ENCODE assay signal across 16 mouse cellular contexts in genomic region chr16:13360208-13360607, GRCm38 (mm10).
DNase-seq lines count a peak whose midpoint lies in the region; ATAC-seq and TF ChIP-seq lines count a peak whose summit lies in the region.
"Had no signal": no experiment of that assay in that cellular context is flagged by ENCODE, and none has a peak within 500 bp of the region (broad histone marks: within the 10 kb centered on the region; RNA-seq: fewer than 3 reads in every experiment).

No protein-coding gene starts in this region.

- H3K4me1 ChIP-seq in hindbrain, embryonic 15.5 days (replicated peaks) = peaks cover 38% of the 10 kb centered on the region
- peaks cover 35% of the 10 kb centered on the region for H3K4me1 ChIP-seq in hindbrain, embryonic 10.5 days (replicated peaks)
- H3K4me1 ChIP-seq in liver, embryonic 16.5 days (ENCODE audit: control insufficient read depth, low read depth, low read length) = no peaks in the 10 kb centered on the region; the same call in none of the 2 replicates
- H3K4me1 ChIP-seq in liver, embryonic 12.5 days = peaks cover 22% of the 10 kb centered on the region
- H3K4me1 ChIP-seq in stomach, postnatal 0 days (replicated peaks; ENCODE audit: control insufficient read depth, insufficient read depth) = peaks cover 2% of the 10 kb centered on the region; the same call in 1 of the 2 replicates

- no peaks in the 10 kb centered on the region for H3K9me3 ChIP-seq in hindbrain, embryonic 15.5 days
- no peaks in the 10 kb centered on the region for H3K9me3 ChIP-seq in hindbrain, embryonic 10.5 days
- no peaks in the 10 kb centered on the region for H3K9me3 ChIP-seq in liver, embryonic 16.5 days (replicated peaks; ENCODE audit: control insufficient read depth, low read length)
- no peaks in the 10 kb centered on the region for H3K9me3 ChIP-seq in liver, embryonic 12.5 days (replicated peaks)
- no peaks in the 10 kb centered on the region for H3K9me3 ChIP-seq in stomach, postnatal 0 days (ENCODE audit: control insufficient read depth, low read length)
- H3K9me3 ChIP-seq: forebrain, embryonic 12.5 days; liver, embryonic 15.5 days had no signal

- no peaks in the 10 kb centered on the region for H3K27me3 ChIP-seq in hindbrain, embryonic 15.5 days
- H3K27me3 ChIP-seq in hindbrain, embryonic 10.5 days (ENCODE audit: insufficient read depth, poor library complexity, severe bottlenecking) = no peaks in the 10 kb centered on the region
- no peaks in the 10 kb centered on the region for H3K27me3 ChIP-seq in liver, embryonic 16.5 days (ENCODE audit: control insufficient read depth, insufficient read depth, low read depth, low read length)
- no peaks in the 10 kb centered on the region for H3K27me3 ChIP-seq in liver, embryonic 12.5 days (replicated peaks)
- no peaks in the 10 kb centered on the region for H3K27me3 ChIP-seq in stomach, postnatal 0 days (ENCODE audit: control insufficient read depth, insufficient read depth, low read length)
- H3K27me3 ChIP-seq: forebrain, embryonic 12.5 days; liver, embryonic 15.5 days; Patski had no signal

- H3K4me2 ChIP-seq in hindbrain, embryonic 15.5 days = peak overlapping the region; percentile 55
- H3K4me2 ChIP-seq in liver, embryonic 16.5 days (ENCODE audit: low read depth, low read length) = no peak overlapping the region
- no peak overlapping the region for H3K4me2 ChIP-seq in liver, embryonic 12.5 days
- H3K4me2 ChIP-seq in stomach, postnatal 0 days (replicated peaks; ENCODE audit: low read depth) = no peak overlapping the region
- H3K4me2 ChIP-seq: forebrain, embryonic 12.5 days; liver, embryonic 15.5 days had no signal

- DNase-seq in heart, adult 11 months = peak; percentile 24
- no peak for DNase-seq in heart, adult 9 months (ENCODE audit: low spot score in 2 of 2)
- no peak for DNase-seq in hindbrain, embryonic 10.5 days (ENCODE audit: low spot score)
- no peak for DNase-seq in stomach, postnatal 0 days (ENCODE audit: low spot score)
- DNase-seq: B cell, adult 2 months; cerebellum, postnatal 25 days; kidney, postnatal 10 days; thymus, postnatal 4 days had no signal

- ATAC-seq in hindbrain, embryonic 15.5 days (ENCODE audit: low FRiP score, low read depth) = no peak
- peak; percentile 13; the same call in 1 of the 2 replicates for ATAC-seq in liver, embryonic 16.5 days (ENCODE audit: low read depth)
- no peak for ATAC-seq in liver, embryonic 12.5 days
- ATAC-seq in stomach, postnatal 0 days (ENCODE audit: low FRiP score, low TSS enrichment) = peak; percentile 60; the same call in 1 of the 2 replicates
- ATAC-seq: intestine, postnatal 0 days; Patski had no signal

- H3K4me3 ChIP-seq in hindbrain, embryonic 15.5 days = no peak overlapping the region
- H3K4me3 ChIP-seq in hindbrain, embryonic 10.5 days = no peak overlapping the region
- no peak overlapping the region for H3K4me3 ChIP-seq in liver, embryonic 16.5 days (ENCODE audit: low read depth, low read length)
- no peak overlapping the region for H3K4me3 ChIP-seq in liver, embryonic 12.5 days
- H3K4me3 ChIP-seq in stomach, postnatal 0 days (ENCODE audit: low read depth, low read length) = no peak overlapping the region
- H3K4me3 ChIP-seq: forebrain, embryonic 12.5 days; liver, embryonic 15.5 days; myocyte had no signal

- TF ChIP-seq CTCF in stomach, postnatal 0 days (IDR thresholded peaks at IDR 0.05; ENCODE audit: low read depth) = no peak

- 0 out of 2 replicates have a peak overlapping the region, but pooled peaks have one; percentile 22 for H3K9ac ChIP-seq in hindbrain, embryonic 15.5 days
- no peak overlapping the region for H3K9ac ChIP-seq in liver, embryonic 16.5 days (ENCODE audit: low read depth, low read length)
- H3K9ac ChIP-seq in liver, embryonic 12.5 days = no peak overlapping the region
- no peak overlapping the region for H3K9ac ChIP-seq in stomach, postnatal 0 days (ENCODE audit: low read length)
- H3K9ac ChIP-seq: forebrain, embryonic 12.5 days; liver, embryonic 15.5 days had no signal

- no peak overlapping the region for H3K27ac ChIP-seq in hindbrain, embryonic 15.5 days (replicated peaks)
- H3K27ac ChIP-seq in hindbrain, embryonic 10.5 days = no peak overlapping the region
- no peak overlapping the region for H3K27ac ChIP-seq in liver, embryonic 16.5 days (ENCODE audit: low read length)
- no peak overlapping the region for H3K27ac ChIP-seq in liver, embryonic 12.5 days
- no peak overlapping the region; the same call in 1 of the 2 replicates for H3K27ac ChIP-seq in stomach, postnatal 0 days (replicated peaks)
- H3K27ac ChIP-seq: forebrain, embryonic 12.5 days; liver, embryonic 15.5 days had no signal

- no peaks in the 10 kb centered on the region for H3K36me3 ChIP-seq in hindbrain, embryonic 15.5 days
- H3K36me3 ChIP-seq in hindbrain, embryonic 10.5 days = no peaks in the 10 kb centered on the region
- H3K36me3 ChIP-seq in liver, embryonic 16.5 days (ENCODE audit: control insufficient read depth, insufficient read depth) = no peaks in the 10 kb centered on the region
- no peaks in the 10 kb centered on the region for H3K36me3 ChIP-seq in liver, embryonic 12.5 days
- no peaks in the 10 kb centered on the region; the same call in 1 of the 2 replicates for H3K36me3 ChIP-seq in stomach, postnatal 0 days (ENCODE audit: control insufficient read depth, insufficient read depth, low read length)
- H3K36me3 ChIP-seq: forebrain, embryonic 12.5 days; liver, embryonic 15.5 days had no signal

- TF ChIP-seq EP300 in stomach, postnatal 0 days (optimal IDR thresholded peaks at IDR 0.05) = no peak

Comparison
In these comparisons a context has a peak if more than half of its experiments do, and no peak if none do; other contexts are left out.
1. ATAC-seq: peak in liver, embryonic 16.5 days (single experiment) and stomach, postnatal 0 days (single experiment); none in hindbrain, embryonic 15.5 days (single experiment) and liver, embryonic 12.5 days (single experiment).